Mouse (Mus musculus): ENCODE results near the gene Fzr1.

DNA sequence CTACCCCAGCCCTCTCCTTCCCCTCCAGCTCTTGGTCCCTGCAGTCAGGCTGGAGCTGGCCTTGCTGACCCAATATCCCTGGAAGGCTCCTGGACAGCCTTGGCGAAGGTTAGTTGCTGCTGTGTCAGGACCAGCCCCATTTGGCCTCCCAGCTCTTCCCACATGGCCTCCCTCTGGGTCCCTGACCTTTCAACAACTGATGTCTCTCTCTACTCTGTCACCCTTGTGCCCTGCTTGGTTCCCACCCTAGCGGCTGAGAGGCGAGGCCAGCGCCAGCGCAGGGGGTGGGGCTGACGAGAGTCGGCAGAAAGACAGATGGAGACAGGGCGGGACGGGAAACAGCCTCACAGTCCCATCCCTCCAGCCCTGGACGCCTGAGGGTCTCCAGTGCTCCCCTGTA is 49.9 kb downstream of the Fzr1 start, which contains the start of gene Tbxa2r:
- TF ChIP-seq RCOR1 (conservative IDR thresholded peaks at IDR 0.05; ENCODE audit: low read depth, low read length) = no peak
- no peak for TF ChIP-seq CTCF (conservative IDR thresholded peaks at IDR 0.05 in 1 of 2, IDR thresholded peaks at IDR 0.05 in 1 of 2; ENCODE audit: low read depth in 2 of 2, low read length in 2 of 2)
- TF ChIP-seq MAFK (IDR thresholded peaks at IDR 0.05; ENCODE audit: insufficient replicate concordance, low read length) = no peak
- TF ChIP-seq EP300 (IDR thresholded peaks at IDR 0.05; ENCODE audit: low read length) = no peak
- TF ChIP-seq MAX (IDR thresholded peaks at IDR 0.05; ENCODE audit: low read length) = no peak
- no peak for TF ChIP-seq SMC3 (IDR thresholded peaks at IDR 0.05; ENCODE audit: low read depth, low read length)
- no peak for TF ChIP-seq CHD2 (IDR thresholded peaks at IDR 0.05; ENCODE audit: low read length)
- TF ChIP-seq KAT2A (IDR thresholded peaks at IDR 0.05; ENCODE audit: insufficient replicate concordance, low read length) = no peak
- no peak for TF ChIP-seq ZNF384 (IDR thresholded peaks at IDR 0.05; ENCODE audit: low read depth, low read length)
- TF ChIP-seq SIN3A (IDR thresholded peaks at IDR 0.05; ENCODE audit: low read length) = no peak
- TF ChIP-seq POLR2AphosphoS2 (IDR thresholded peaks at IDR 0.05; ENCODE audit: low read depth, low read length) = no peak
- TF ChIP-seq ZC3H11A (IDR thresholded peaks at IDR 0.05; ENCODE audit: low read depth, low read length) = no peak
- TF ChIP-seq POLR2A (IDR thresholded peaks at IDR 0.05; ENCODE audit: low read depth, low read length) = no peak
